Mouse (Mus musculus) hindlimb bud, embryonic 11.5 days (tissue): ENCODE results near the gene Lef1.

Experiments
- DNase-seq: peaks from one replicate; pipeline ENCODE4 v3.0.0-alpha.2; 2012; ENCODE audit warnings: low read depth, low spot score; ENCODE audit errors: extremely low spot score

The Lef1 gene

GRCm38 (mm10) chr3:131139345-131140090 lies 29.2 kb downstream of the Lef1 start:
- no peak for DNase-seq

DNA sequence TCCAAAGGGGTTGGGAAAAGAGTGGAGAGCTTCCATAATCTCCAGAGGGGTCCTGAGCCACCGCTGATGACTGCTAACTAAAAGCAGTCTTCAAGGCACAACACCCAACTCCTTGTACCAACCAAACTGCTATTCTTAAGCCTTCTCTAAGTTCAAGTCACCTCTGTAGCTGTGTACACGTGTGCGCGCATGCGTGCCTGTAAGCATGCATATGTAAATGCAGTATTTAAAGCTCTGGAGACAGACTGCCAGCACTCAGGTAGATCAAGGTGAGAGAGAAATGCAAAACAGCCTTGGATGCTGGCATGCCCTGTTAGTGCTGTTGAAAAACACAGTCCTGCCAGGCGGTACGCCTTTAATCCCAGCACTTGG lies 29.8 kb downstream of the Lef1 start:
- no peak for DNase-seq

- no peak for DNase-seq
Observed at GRCm38 (mm10) chr3:131141546-131141945, 31.3 kb downstream of the Lef1 start.

DNA sequence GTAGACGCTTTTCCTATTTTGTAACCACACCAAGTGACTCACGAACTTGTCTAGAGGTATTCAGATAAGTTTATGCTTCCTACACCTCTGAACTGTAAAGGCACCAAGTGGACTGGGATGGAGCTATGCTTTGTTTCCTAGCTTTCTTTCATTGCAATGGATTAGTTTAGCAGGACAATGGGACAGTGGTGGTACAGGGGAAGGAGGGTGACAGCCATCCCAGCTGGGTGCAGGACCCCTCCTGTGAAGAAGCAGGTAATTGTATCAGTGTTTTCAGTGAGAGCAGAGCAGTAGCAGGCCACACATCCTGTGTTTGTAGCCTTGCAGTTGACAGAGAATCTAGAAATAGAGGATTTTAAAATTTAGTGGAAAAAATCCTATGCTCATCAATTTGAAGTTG lies 34.0 kb downstream of the Lef1 start:
- no peak for DNase-seq

DNA sequence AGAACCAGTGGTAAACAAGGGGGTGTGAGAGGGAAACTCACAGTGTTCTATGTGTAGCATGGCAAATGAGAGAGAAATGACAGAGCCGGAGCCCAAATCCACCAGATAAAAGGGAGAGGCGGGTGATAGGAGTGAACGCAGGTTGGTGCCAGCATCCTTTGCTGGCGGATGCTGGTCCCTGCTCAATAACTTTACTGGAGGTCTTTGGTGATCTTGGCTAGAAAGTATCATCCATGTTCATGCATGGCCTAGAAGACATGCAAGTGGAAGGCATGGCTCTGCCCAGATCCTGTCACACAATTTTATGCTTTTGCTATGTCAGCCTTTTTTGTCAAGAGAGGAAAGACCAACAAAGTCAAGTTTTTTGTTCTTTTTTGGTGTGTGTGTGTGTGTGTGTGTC lies 42.6 kb downstream of the Lef1 start:
- no peak for DNase-seq

- DNase-seq: no peak
Observed at GRCm38 (mm10) chr3:131153896-131154295, 43.6 kb downstream of the Lef1 start.

- no peak for DNase-seq
Observed at GRCm38 (mm10) chr3:131154576-131154975, 44.3 kb downstream of the Lef1 start.

DNA sequence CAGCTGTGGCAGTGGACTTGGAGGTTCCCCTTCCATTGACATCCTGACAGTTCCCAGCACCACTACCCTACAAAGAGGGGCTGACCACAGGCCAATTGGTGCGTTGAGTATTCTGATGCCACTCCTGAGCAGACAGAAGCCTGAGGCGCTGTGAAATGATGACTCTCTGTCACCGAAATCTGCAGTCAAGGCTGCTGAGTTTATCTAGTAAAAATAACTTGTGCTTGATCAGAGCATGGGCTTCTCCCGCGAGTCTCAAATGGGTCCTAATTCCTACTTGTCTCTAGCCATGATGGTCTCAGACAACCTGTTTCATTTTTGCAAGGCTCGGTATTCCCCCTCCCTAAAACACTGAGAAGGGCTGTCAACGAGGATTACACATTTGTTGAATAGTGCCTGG lies 44.8 kb downstream of the Lef1 start:
- no peak for DNase-seq

GRCm38 (mm10) chr3:131155657-131156056 lies 45.4 kb downstream of the Lef1 start:
- DNase-seq: no peak

DNA sequence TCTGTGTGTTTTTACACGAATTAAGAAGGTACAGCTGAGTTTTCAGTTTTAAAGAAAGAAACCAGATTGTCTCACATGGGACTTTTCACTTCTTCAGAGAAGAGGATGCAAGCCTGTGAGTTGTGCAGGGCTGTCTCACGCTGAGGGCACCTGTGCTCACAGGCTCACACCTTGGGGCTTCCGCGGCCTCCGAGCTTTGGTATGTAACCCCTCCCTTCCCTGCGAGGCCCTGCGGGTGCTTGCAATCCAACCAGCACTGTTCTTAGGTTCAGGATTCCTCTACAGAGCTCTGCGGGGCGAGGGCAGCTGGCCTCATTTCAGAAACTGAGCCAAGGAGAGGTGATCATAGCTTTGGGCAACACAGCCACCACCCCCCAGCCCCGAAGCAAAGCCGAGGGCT lies 46.1 kb downstream of the Lef1 start:
- no peak for DNase-seq

DNA sequence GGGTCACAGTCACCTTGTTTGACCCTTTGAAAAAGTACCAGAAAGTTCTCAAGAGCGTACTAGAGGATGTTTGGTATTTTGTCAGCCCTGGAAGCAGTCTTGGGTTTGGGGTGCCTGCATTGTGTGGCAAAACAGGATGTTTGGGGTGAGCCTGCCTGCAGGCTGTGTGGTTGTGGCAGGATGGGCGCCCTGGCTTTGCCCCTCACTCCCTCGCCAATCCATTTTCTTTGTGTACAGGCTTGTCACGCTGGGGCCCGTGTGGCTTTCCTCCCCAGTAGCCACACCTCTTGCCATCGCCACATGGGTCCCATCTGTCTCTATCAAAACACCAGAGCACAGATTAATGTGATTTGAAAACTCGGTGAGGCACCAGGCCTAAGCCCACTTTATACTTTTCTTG lies 47.2 kb downstream of the Lef1 start:
- DNase-seq: no peak

- DNase-seq: no peak
Observed at GRCm38 (mm10) chr3:131159204-131159760, 49.0 kb downstream of the Lef1 start.

- DNase-seq: no peak
Observed at GRCm38 (mm10) chr3:131159881-131160615, 49.8 kb downstream of the Lef1 start.

DNA sequence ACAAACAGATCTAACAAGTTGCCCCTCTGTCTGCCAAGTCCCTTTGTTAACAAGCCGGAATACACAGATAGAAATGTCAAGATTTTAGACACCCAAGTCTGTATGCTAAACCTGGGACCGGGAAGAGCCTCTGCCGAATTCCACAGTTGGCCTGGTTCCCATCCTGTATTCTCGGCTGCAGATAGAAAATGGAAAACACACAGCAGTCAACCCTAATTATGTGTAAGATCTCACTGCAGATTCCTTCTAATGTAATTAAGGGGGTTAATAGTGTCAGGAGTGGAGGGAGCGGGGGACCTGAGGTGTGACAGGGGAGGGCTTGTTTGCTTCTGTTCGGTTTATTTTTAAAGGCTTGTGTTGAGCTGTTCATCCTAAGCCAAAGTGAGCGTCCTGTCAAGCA lies 50.6 kb downstream of the Lef1 start:
- DNase-seq: no peak

DNA sequence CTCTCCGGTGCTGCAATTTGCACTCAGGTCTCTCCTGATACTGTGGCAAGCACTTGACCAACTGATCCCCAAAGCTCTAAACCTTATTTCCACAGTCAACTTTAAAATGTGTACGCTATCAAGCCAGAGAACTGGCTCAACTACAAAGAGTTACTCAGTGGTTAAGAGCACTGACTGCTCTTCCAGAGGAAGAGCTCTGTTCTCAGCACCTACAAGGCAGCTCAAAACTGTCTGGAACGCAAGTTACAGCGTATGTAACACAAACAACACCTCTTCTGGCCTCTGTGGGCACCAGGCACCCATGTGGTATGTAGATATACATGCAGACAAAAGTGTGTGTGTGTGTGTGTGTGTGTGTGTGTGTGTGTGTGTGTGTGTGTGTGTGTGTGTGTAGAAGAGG lies 57.5 kb downstream of the Lef1 start:
- no peak for DNase-seq

GRCm38 (mm10) chr3:131169161-131169560 lies 58.9 kb downstream of the Lef1 start:
- no peak for DNase-seq

DNA sequence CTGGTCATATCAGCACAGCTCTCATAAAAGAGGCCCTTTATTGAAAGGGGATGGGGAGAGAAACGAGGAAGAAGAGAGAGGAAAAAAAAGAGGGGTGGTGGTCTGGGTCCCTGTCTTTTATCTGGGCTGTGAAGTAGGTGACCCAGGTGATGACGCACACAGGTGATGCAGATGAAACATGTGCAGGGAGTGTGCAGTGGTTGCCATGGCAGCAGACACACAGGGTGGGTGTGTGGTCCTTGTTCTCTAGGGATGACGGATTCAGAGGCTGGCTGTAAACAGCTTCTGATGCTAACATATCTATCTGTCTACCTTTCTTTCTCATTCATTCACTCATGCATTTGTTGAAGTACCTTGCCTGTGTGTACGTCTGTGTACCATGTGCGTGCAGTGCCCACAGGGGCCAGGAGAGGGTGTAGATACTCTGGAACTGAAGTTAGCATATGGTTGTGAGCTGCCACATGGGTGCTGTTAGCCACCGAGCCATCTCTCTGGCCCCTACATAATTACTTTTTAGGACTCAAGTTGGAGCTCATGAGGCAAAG lies 59.9 kb downstream of the Lef1 start:
- DNase-seq: no peak

DNA sequence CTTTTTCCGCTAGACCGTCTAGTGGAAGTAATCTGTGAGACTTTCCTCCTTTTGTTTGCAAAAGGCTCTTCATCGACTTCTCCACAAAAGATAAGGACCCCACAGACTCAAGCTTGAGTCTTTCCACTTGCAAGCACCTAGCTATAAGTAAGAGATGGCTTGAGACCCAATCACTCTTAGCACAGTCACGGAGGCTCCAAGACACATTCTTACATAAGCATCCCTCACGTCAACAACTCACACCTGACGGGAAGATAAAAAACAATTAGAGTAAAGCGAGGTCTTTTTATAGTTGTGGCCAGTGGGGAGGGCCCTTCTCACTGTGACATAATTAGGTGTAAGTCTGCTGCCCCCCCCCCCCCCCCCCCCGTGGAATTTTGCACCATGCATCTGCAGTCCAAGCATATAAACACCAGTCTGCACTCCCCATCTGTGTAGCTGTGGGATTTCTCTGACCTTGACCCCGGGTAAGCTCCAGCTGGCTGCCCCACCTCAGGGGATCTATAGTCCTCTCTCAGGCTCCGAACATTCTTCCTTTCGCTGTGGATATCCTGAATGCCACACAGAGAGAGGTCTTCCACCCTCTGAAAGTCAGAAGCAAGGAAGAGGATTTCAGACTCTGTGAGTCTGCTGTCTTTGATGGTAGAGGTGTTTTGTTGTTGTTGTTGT lies 61.2 kb downstream of the Lef1 start:
- DNase-seq: no peak

- DNase-seq: no peak
Observed at GRCm38 (mm10) chr3:131172293-131172692, 62.0 kb downstream of the Lef1 start.

DNA sequence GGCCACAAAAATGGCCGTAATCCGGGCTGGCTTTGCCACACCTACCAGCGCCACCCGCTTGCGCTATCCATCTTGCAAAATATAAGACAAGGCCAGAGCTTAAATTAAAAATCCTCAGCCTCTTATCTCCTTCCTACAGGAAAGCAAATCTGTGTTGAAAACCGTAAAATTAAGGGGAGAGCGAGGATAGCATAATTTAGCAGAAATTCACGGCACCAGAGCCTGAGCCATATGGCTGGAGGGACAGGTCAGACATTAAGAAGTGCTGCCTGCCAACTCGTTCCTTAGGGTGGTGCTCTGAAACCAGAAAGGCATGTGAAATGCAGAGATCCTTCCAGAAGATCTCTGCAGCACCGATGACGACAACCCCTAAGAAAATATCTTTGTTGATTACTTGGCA lies 70.7 kb downstream of the Lef1 start:
- DNase-seq: no peak

DNA sequence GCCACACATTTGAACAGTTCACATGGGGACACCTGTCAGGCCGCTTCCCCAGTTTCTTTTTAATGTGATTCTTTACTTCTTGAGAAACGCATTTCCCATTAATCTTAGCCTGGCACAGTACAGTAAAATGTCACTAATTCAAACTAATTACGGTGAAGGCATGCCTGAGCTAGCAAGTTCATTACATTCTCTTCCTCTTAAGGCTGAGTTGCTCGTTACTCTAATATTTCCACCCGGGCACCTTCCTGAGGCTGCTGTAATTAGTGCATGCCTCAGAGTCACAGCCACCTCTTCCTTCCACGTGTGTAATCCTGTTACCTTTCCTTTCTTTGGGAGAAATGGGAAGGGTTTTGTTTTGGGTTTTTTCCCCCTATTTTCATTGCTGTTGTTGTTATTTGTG lies 71.9 kb downstream of the Lef1 start:
- no peak for DNase-seq

- DNase-seq: no peak
Observed at GRCm38 (mm10) chr3:131186193-131186592, 75.9 kb downstream of the Lef1 start.
